Mouse (Mus musculus) MEL (cell line): ENCODE measurements around the gene Arpp21. TPM values are rescaled to one million over a fixed set of nuclear protein-coding genes. Genes with fewer than 3 reads are reported as not detected.

Experiments
- DNase-seq: peaks from one replicate; pipeline ENCODE4 v3.0.0; 2011; ENCODE audit warnings: low read depth, low spot score
- H3K27ac ChIP-seq: 2 replicates; pipeline ENCODE4 v1.5.1; 2012; ENCODE audit warnings: low read depth, mild to moderate bottlenecking, control low read depth, low read length, moderate library complexity; ENCODE audit not compliant: control insufficient read depth
- H3K27me3 ChIP-seq, 2 experiments: fragments of 150-350 bp in 1 of 2; sonication (generic) in 1 of 2; 2 replicates each; pipeline ENCODE4 v1.6.1; 2012; ENCODE audit warnings: low read length in 2 of 2, mild to moderate bottlenecking in 2 of 2, improper control_type of control experiment in 1 of 2, moderate library complexity in 1 of 2; ENCODE audit not compliant: insufficient read depth in 2 of 2, control insufficient read depth in 1 of 2
- H3K36me3 ChIP-seq, 2 experiments: 2 replicates each; pipeline ENCODE4 v1.6.1; 2012 to 2014; ENCODE audit warnings: low read length in 2 of 2, improper control_type of control experiment in 1 of 2, inconsistent platforms in 1 of 2, mild to moderate bottlenecking in 1 of 2; ENCODE audit not compliant: insufficient read depth in 2 of 2, control insufficient read depth in 1 of 2
- H3K4me1 ChIP-seq, 2 experiments: fragments of 150-350 bp in 1 of 2; sonication (generic) in 1 of 2; 2 replicates each; pipeline ENCODE4 v1.6.1; 2012; ENCODE audit warnings: low read length in 2 of 2, improper control_type of control experiment in 1 of 2, mild to moderate bottlenecking in 1 of 2; ENCODE audit not compliant: insufficient read depth in 2 of 2, control insufficient read depth in 1 of 2
- H3K4me3 ChIP-seq, 2 experiments: fragments of 150-350 bp in 1 of 2; sonication (generic) in 1 of 2; 2 replicates each; pipeline ENCODE4 v1.5.1; 2012; ENCODE audit warnings: low read depth in 2 of 2, low read length in 2 of 2, mild to moderate bottlenecking in 2 of 2, moderate library complexity in 2 of 2, control low read depth in 1 of 2, improper control_type of control experiment in 1 of 2; ENCODE audit not compliant: control insufficient read depth in 1 of 2, insufficient read depth in 1 of 2
- H3K79me2 ChIP-seq: 2 replicates; pipeline ENCODE4 v1.6.1; 2012; ENCODE audit warnings: mild to moderate bottlenecking, low read length, moderate library complexity; ENCODE audit not compliant: control insufficient read depth, poor library complexity, insufficient read depth
- H3K9ac ChIP-seq: 2 replicates; pipeline ENCODE4 v1.6.1; 2012; ENCODE audit warnings: low read depth, mild to moderate bottlenecking, control low read depth, low read length, moderate library complexity; ENCODE audit not compliant: control insufficient read depth, poor library complexity, severe bottlenecking
- H3K9me3 ChIP-seq: fragments of 150-350 bp; sonication (generic); replicated peaks from 2 replicates; pipeline ENCODE4 v1.6.1; 2012; ENCODE audit warnings: mild to moderate bottlenecking, low read length, improper control_type of control experiment, moderate library complexity; ENCODE audit not compliant: insufficient read depth
- CHD1 ChIP-seq: IDR thresholded peaks from 2 replicates; pipeline ENCODE4 v1.6.1; 2012; ENCODE audit warnings: low read depth, mild to moderate bottlenecking, inconsistent platforms, low read length, improper control_type of control experiment
- CHD2 ChIP-seq: IDR thresholded peaks from 2 replicates; pipeline ENCODE4 v1.6.1; 2011; ENCODE audit warnings: low read length, improper control_type of control experiment
- EP300 ChIP-seq, 2 experiments: IDR thresholded peaks; 2 replicates each; pipeline ENCODE4 v1.6.1; 2011; ENCODE audit warnings: improper control_type of control experiment in 2 of 2, low read length in 2 of 2, low read depth in 1 of 2, mild to moderate bottlenecking in 1 of 2
- GABPA ChIP-seq: IDR thresholded peaks from 2 replicates; pipeline ENCODE4 v1.6.1; 2012; ENCODE audit warnings: low read depth, mild to moderate bottlenecking, inconsistent platforms, low read length, improper control_type of control experiment, moderate library complexity
- GATA1 ChIP-seq: IDR thresholded peaks from 2 replicates; pipeline ENCODE4 v1.6.1; 2011; ENCODE audit warnings: low read depth, low read length, improper control_type of control experiment
- HCFC1 ChIP-seq: IDR thresholded peaks from 2 replicates; pipeline ENCODE4 v1.6.1; 2012; ENCODE audit warnings: low read depth, mild to moderate bottlenecking, inconsistent platforms, low read length, improper control_type of control experiment, moderate library complexity
- MAFK ChIP-seq: IDR thresholded peaks from 2 replicates; pipeline ENCODE4 v1.6.1; 2011; ENCODE audit warnings: low read depth, mild to moderate bottlenecking, low read length, improper control_type of control experiment, borderline replicate concordance
- MXI1 ChIP-seq: IDR thresholded peaks from 2 replicates; pipeline ENCODE4 v1.6.1; 2011; ENCODE audit warnings: mild to moderate bottlenecking, low read depth, low read length, improper control_type of control experiment
- MYB ChIP-seq: IDR thresholded peaks from 2 replicates; pipeline ENCODE4 v1.6.1; 2011; ENCODE audit warnings: mild to moderate bottlenecking, low read depth, low read length, improper control_type of control experiment
- MYC ChIP-seq: IDR thresholded peaks from 2 replicates; pipeline ENCODE4 v1.6.1; 2011; ENCODE audit warnings: low read depth, mild to moderate bottlenecking, low read length, improper control_type of control experiment, moderate library complexity
- NELFE ChIP-seq: IDR thresholded peaks from 2 replicates; pipeline ENCODE4 v1.6.1; 2011; ENCODE audit warnings: low read depth, low read length, improper control_type of control experiment
- POLR2AphosphoS2 ChIP-seq: IDR thresholded peaks from 2 replicates; pipeline ENCODE4 v1.6.1; 2011; ENCODE audit warnings: low read length, improper control_type of control experiment
- RAD21 ChIP-seq: IDR thresholded peaks from 2 replicates; pipeline ENCODE4 v1.6.1; 2011; ENCODE audit warnings: mild to moderate bottlenecking, low read depth, low read length, improper control_type of control experiment
- RCOR1 ChIP-seq: IDR thresholded peaks from 2 replicates; pipeline ENCODE4 v1.6.1; 2012; ENCODE audit warnings: low read depth, mild to moderate bottlenecking, inconsistent platforms, low read length, improper control_type of control experiment
- SIN3A ChIP-seq: IDR thresholded peaks from 2 replicates; pipeline ENCODE4 v1.6.1; 2012; ENCODE audit warnings: low read length, improper control_type of control experiment, inconsistent platforms
- TAL1 ChIP-seq: IDR thresholded peaks from 2 replicates; pipeline ENCODE4 v1.6.1; 2012; ENCODE audit warnings: mild to moderate bottlenecking, inconsistent platforms, low read length, moderate library complexity, mixed read lengths
- TCF12 ChIP-seq: IDR thresholded peaks from 2 replicates; pipeline ENCODE4 v1.6.1; 2014; ENCODE audit warnings: low read depth, mild to moderate bottlenecking, inconsistent platforms, low read length, improper control_type of control experiment, moderate library complexity
- USF2 ChIP-seq, 2 experiments: IDR thresholded peaks; 2 replicates each; pipeline ENCODE4 v1.6.1; 2011 to 2012; ENCODE audit warnings: improper control_type of control experiment in 2 of 2, low read length in 2 of 2, borderline replicate concordance in 1 of 2, inconsistent platforms in 1 of 2, low read depth in 1 of 2, mild to moderate bottlenecking in 1 of 2; ENCODE audit not compliant: insufficient read depth in 1 of 2
- ZKSCAN1 ChIP-seq: IDR thresholded peaks from 2 replicates; pipeline ENCODE4 v1.6.1; 2012; ENCODE audit warnings: low read depth, mild to moderate bottlenecking, inconsistent platforms, low read length, improper control_type of control experiment, moderate library complexity
- ZMIZ1 ChIP-seq: IDR thresholded peaks from 2 replicates; pipeline ENCODE4 v1.6.1; 2012; ENCODE audit warnings: low read depth, mild to moderate bottlenecking, inconsistent platforms, low read length, improper control_type of control experiment, moderate library complexity
- polyA plus RNA-seq, 2 experiments: library from polyadenylated mRNA; stranded (reverse) in 1 of 2; unstranded in 1 of 2; fragments of >175 nt in 1 of 2; fragments of >200 nt in 1 of 2; gene quantifications; 2 replicates each; pipeline versions ENCODE4 v1.2.1 to v1.2.4; 2012; ENCODE audit warnings: low replicate concordance in 2 of 2, low read depth in 1 of 2; ENCODE audit not compliant: insufficient read length in 2 of 2, insufficient read depth in 1 of 2, missing spikeins in 1 of 2
- total RNA-seq: library from RNA; depleted of rRNA; stranded (reverse); fragments of 300-350 nt; gene quantifications from 2 replicates; pipeline ENCODE4 v1.2.3, GENCODE M21; 2012

The Arpp21 gene
- total and polyA plus RNA-seq, 3 experiments = 0.10 to 0.12 TPM; not detected in 1

- no peak for DNase-seq
- TF ChIP-seq EP300 (IDR thresholded peaks at IDR 0.05; ENCODE audit: low read depth in 1 of 2, low read length in 2 of 2) = no peak
- no peak for TF ChIP-seq RAD21
- no peak for TF ChIP-seq CHD1
- no peak for TF ChIP-seq CHD2
- no peak for TF ChIP-seq GATA1
- TF ChIP-seq TCF12 = no peak
- no peak for TF ChIP-seq TAL1
- no peak for TF ChIP-seq MXI1
- TF ChIP-seq RCOR1 = no peak
- TF ChIP-seq SIN3A = no peak
- TF ChIP-seq MAFK = no peak
- TF ChIP-seq POLR2AphosphoS2 = no peak
- no peak for TF ChIP-seq USF2 (IDR thresholded peaks at IDR 0.05; ENCODE audit: borderline replicate concordance in 1 of 2, insufficient read depth in 1 of 2, low read depth in 1 of 2, low read length in 2 of 2)
- no peak for TF ChIP-seq GABPA
- no peaks in the 10 kb centered on the region for H3K9me3 ChIP-seq
These were observed 160.5 kb downstream of the Arpp21 start for GRCm38 (mm10) chr9:112075273-112075672.

GRCm38 (mm10) chr9:112074872-112075271 lies 160.9 kb downstream of the Arpp21 start:
- Histone ChIP-seq H3K9me3 (no peaks in the 10 kb centered on the region), H3K4me3 (no peak overlapping the region), H3K79me2 (no peaks in the 10 kb centered on the region), H3K9ac (no peak overlapping the region), H3K36me3 (no peaks in the 10 kb centered on the region), H3K4me1 (no peaks in the 10 kb centered on the region), H3K27me3 (no peaks in the 10 kb centered on the region), H3K27ac (no peak overlapping the region)
- DNase-seq = no peak
- TF ChIP-seq HCFC1 (no peak), ZKSCAN1 (no peak), MAFK (no peak), POLR2AphosphoS2 (no peak), GABPA (no peak), NELFE (no peak), MYC (no peak), EP300 (IDR thresholded peaks at IDR 0.05; ENCODE audit: low read depth in 1 of 2, low read length in 2 of 2) (no peak), ZMIZ1 (no peak), MYB (no peak), TAL1 (no peak)

More at GRCm38 (mm10) chr9:112075273-112075672, 160.5 kb downstream of the Arpp21 start:
- no peak overlapping the region for H3K27ac ChIP-seq
- no peaks in the 10 kb centered on the region for H3K27me3 ChIP-seq
- H3K4me1 ChIP-seq = no peaks in the 10 kb centered on the region
- H3K4me3 ChIP-seq = no peak overlapping the region
- no peak overlapping the region for H3K9ac ChIP-seq
- no peaks in the 10 kb centered on the region for H3K79me2 ChIP-seq
- no peaks in the 10 kb centered on the region for H3K36me3 ChIP-seq
